Mouse (Mus musculus) liver, embryonic 16.5 days (tissue): ENCODE results near the gene Fpgt. TPM values are rescaled to one million over a fixed set of nuclear protein-coding genes. Genes with fewer than 3 reads are reported as not detected.

Experiments used
- ATAC-seq: fragments of 200-750 bp; cut with Nextera tagmentation; 2 replicates; pipeline ENCODE4 v1.8.0; 2017; ENCODE audit warnings: low read depth, mild to moderate bottlenecking, moderate number of reproducible peaks, moderate library complexity
- H3K27ac ChIP-seq: fragments of 300-500 bp; sonication (generic); 2 replicates; pipeline ENCODE4 v1.5.1; 2014; ENCODE audit warnings: mild to moderate bottlenecking, low read length
- H3K27me3 ChIP-seq: fragments of 300-500 bp; sonication (generic); 2 replicates; pipeline ENCODE4 v1.6.1; 2014; ENCODE audit warnings: low read depth, low read length, mixed read lengths; ENCODE audit not compliant: control insufficient read depth, insufficient read depth
- H3K36me3 ChIP-seq: fragments of 300-500 bp; sonication (generic); 2 replicates; pipeline ENCODE4 v1.6.1; 2014; ENCODE audit warnings: mild to moderate bottlenecking; ENCODE audit not compliant: control insufficient read depth, insufficient read depth
- H3K4me1 ChIP-seq: fragments of 300-500 bp; sonication (generic); 2 replicates; pipeline ENCODE4 v1.6.1; 2014; ENCODE audit warnings: low read depth, low read length, mixed read lengths; ENCODE audit not compliant: control insufficient read depth
- H3K4me2 ChIP-seq: fragments of 300-500 bp; sonication (generic); 2 replicates; pipeline ENCODE4 v1.6.1; 2014; ENCODE audit warnings: low read depth, low read length, mixed read lengths
- H3K4me3 ChIP-seq: fragments of 300-500 bp; sonication (generic); 2 replicates; pipeline ENCODE4 v1.5.1; 2014; ENCODE audit warnings: low read depth, mild to moderate bottlenecking, low read length
- H3K9ac ChIP-seq: fragments of 300-500 bp; sonication (generic); 2 replicates; pipeline ENCODE4 v1.6.1; 2014; ENCODE audit warnings: low read depth, low read length
- H3K9me3 ChIP-seq: fragments of 300-500 bp; sonication (generic); replicated peaks from 2 replicates; pipeline ENCODE4 v1.6.1; 2016; ENCODE audit warnings: low read length; ENCODE audit not compliant: control insufficient read depth
- WGBS: fragments of 180-500 bp; shearing (Covaris S2); extraction: QIAGEN DNeasy Blood & Tissue Kit; methylation state at CpG from one replicate; pipeline ENCODE4 v1.1.7; 2014; ENCODE audit not compliant: insufficient replicate concordance; 5-methylcytosine and 5-hydroxymethylcytosine counted together
- polyA plus RNA-seq: library from polyadenylated mRNA; unstranded; fragments of >200 nt; fragmentation: Nextera tagmentation; extraction: Ambion mirVana; gene quantifications from 2 replicates; pipeline ENCODE4 v1.2.1, GENCODE M21; 2015

The Fpgt gene
- polyA plus RNA-seq, 1 experiment from 2014 or later: 5.1 TPM

- Histone ChIP-seq H3K4me2 (no peak overlapping the region), H3K9ac (no peak overlapping the region), H3K27ac (no peak overlapping the region), H3K9me3 (no peaks in the 10 kb centered on the region), H3K27me3 (no peaks in the 10 kb centered on the region), H3K4me1 (no peaks in the 10 kb centered on the region), H3K4me3 (no peak overlapping the region), H3K36me3 (no peaks in the 10 kb centered on the region)
- ATAC-seq: no peak
Observed at GRCm38 (mm10) chr3:155057566-155057965, 35.6 kb downstream of the Fpgt start.

- no peaks in the 10 kb centered on the region for H3K4me1 ChIP-seq
- no peak overlapping the region for H3K4me3 ChIP-seq
- no peak overlapping the region for H3K9ac ChIP-seq
- ATAC-seq: no peak
- no peaks in the 10 kb centered on the region for H3K27me3 ChIP-seq
- no peaks in the 10 kb centered on the region for H3K9me3 ChIP-seq
- no peaks in the 10 kb centered on the region for H3K36me3 ChIP-seq
- H3K4me2 ChIP-seq: no peak overlapping the region
- no peak overlapping the region for H3K27ac ChIP-seq
Observed at GRCm38 (mm10) chr3:155056606-155057005, 36.6 kb downstream of the Fpgt start.

- WGBS: 51% methylated on average over 6 of the region's 6 CpGs
- Histone ChIP-seq H3K36me3 (no peaks in the 10 kb centered on the region), H3K27ac (no peak within 1 kb of the TSS), H3K9me3 (no peaks in the 10 kb centered on the region), H3K4me1 (no peaks in the 10 kb centered on the region), H3K27me3 (no peaks in the 10 kb centered on the region), H3K4me2 (no peak within 1 kb of the TSS), H3K9ac (no peak within 1 kb of the TSS), H3K4me3 (no peak within 1 kb of the TSS)
- ATAC-seq: no peak
Observed at GRCm38 (mm10) chr3:155055231-155055916, 37.8 kb downstream of the Fpgt start, which contains the start of gene Tnni3k. Tnni3k (minus strand) TSS chr3:155055407.

- H3K36me3 ChIP-seq: no peaks in the 10 kb centered on the region
Observed at GRCm38 (mm10) chr3:155053189-155053588, 40.0 kb downstream of the Fpgt start.

GRCm38 (mm10) chr3:155052021-155052420 lies 41.2 kb downstream of the Fpgt start:
- Histone ChIP-seq H3K9me3 (no peaks in the 10 kb centered on the region), H3K9ac (no peak overlapping the region)
- no peak for ATAC-seq

More at GRCm38 (mm10) chr3:155053189-155053588, 40.0 kb downstream of the Fpgt start:
- no peak overlapping the region for H3K4me2 ChIP-seq
- H3K9ac ChIP-seq: no peak overlapping the region
- no peaks in the 10 kb centered on the region for H3K9me3 ChIP-seq
- 39% methylated on average over 1 of the region's 1 CpGs for WGBS
- no peak for ATAC-seq
- no peaks in the 10 kb centered on the region for H3K27me3 ChIP-seq
- H3K4me3 ChIP-seq: no peak overlapping the region
- H3K4me1 ChIP-seq: no peaks in the 10 kb centered on the region
- no peak overlapping the region for H3K27ac ChIP-seq

GRCm38 (mm10) chr3:155039012-155039836 lies 54.0 kb downstream of the Fpgt start:
- H3K9ac ChIP-seq: no peak overlapping the region
- H3K4me2 ChIP-seq: no peak overlapping the region
- H3K4me3 ChIP-seq: no peak overlapping the region
- no peak overlapping the region for H3K27ac ChIP-seq
- no peaks in the 10 kb centered on the region for H3K27me3 ChIP-seq
- no peak for ATAC-seq
- H3K4me1 ChIP-seq: no peaks in the 10 kb centered on the region
- 18% methylated on average over 1 of the region's 1 CpGs for WGBS
- H3K36me3 ChIP-seq: no peaks in the 10 kb centered on the region
- H3K9me3 ChIP-seq: no peaks in the 10 kb centered on the region

More at GRCm38 (mm10) chr3:155052021-155052420, 41.2 kb downstream of the Fpgt start:
- H3K4me3 ChIP-seq: no peak overlapping the region
- H3K4me1 ChIP-seq: no peaks in the 10 kb centered on the region
- H3K27ac ChIP-seq: no peak overlapping the region
- no peaks in the 10 kb centered on the region for H3K27me3 ChIP-seq
- H3K36me3 ChIP-seq: no peaks in the 10 kb centered on the region
- H3K4me2 ChIP-seq: no peak overlapping the region

Other genes with a start within 250 kb of the Fpgt start
- gene Tnni3k, start 38.0 kb downstream of the Fpgt start, polyA plus RNA-seq: not detected in 2 replicates
- gene Lrriq3, start within 50 bp of the Fpgt start, polyA plus RNA-seq: 0.40 and 0.57 TPM in 2 replicates